Mouse (Mus musculus): Measurements from ENCODE around the gene Pus10. TPM values are rescaled to one million over a fixed set of nuclear protein-coding genes. Genes with fewer than 3 reads are reported as not detected.

Gene Pus10
- 0.07 and 0.21 TPM in 2 replicates for polyA plus RNA-seq (2012)

DNA sequence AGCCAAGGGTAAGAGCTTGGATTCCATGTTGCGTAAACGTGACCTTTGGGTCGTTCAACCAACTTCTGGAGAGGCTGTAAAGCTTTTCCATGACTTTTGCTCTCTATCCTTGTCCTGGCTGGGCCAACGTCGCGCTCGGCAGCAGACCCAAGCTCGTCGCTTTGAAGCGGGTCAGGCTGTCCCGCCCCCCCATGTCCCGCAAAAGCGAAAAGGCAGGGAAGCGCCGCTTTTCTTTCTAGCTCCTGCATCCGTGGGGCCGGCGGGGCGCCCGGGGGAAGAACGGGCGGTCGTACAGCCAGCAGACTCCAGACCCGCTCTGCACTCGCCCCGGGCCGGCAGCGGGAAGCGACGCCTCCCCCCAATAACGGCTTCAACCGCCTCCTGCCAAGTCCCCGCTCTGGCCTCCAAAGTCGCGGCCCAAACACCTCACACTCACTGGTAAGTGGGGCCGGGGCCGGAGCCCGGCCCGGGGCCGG lies at the start of gene Pus10:
Pus10 (plus strand) TSS at position 364 of the 476 bp plus-strand sequence.
- no peak for TF ChIP-seq TAL1 (IDR thresholded peaks at IDR 0.05; ENCODE audit: low read length)
- TF ChIP-seq GATA1 (IDR thresholded peaks at IDR 0.05; ENCODE audit: low read length) = no peak
- peaks cover 7% of the 10 kb centered on the region for H3K36me3 ChIP-seq (ENCODE audit: control insufficient read depth)
- peak within 1 kb of the TSS; percentile 81 for H3K4me3 ChIP-seq (replicated peaks)
- peaks cover 26% of the 10 kb centered on the region for H3K4me1 ChIP-seq (ENCODE audit: control insufficient read depth)
- H3K27me3 ChIP-seq (ENCODE audit: control insufficient read depth) = no peaks in the 10 kb centered on the region
- H3K9me3 ChIP-seq (ENCODE audit: control insufficient read depth, low read length) = no peaks in the 10 kb centered on the region

DNA sequence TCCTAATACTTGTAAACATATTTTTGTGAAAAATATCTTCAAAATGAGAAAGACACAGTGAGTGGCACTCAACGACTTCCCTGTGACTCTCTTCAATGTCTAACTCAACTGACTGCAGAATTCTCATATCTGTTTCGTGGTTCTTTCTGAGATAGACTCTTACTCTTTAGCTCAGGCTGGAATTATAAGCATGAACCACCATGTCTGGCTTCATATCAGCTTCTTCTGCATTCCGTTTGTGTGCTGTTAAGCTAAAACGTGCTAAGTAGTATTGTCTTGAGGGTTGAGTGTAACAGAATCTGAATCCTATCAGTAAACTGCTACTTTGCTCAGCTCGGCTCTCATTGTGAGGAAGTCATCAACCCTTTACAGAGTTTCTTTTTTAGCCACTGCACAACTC lies 46.5 kb upstream of the Pus10 start:
- H3K27me3 ChIP-seq (ENCODE audit: control insufficient read depth) = no peaks in the 10 kb centered on the region
- H3K4me3 ChIP-seq (replicated peaks) = no peak overlapping the region
- peaks cover 4% of the 10 kb centered on the region for H3K36me3 ChIP-seq (ENCODE audit: control insufficient read depth)
- H3K4me1 ChIP-seq (ENCODE audit: control insufficient read depth) = no peaks in the 10 kb centered on the region
- TF ChIP-seq GATA1 (IDR thresholded peaks at IDR 0.05; ENCODE audit: low read length) = no peak
- no peak for TF ChIP-seq TAL1 (IDR thresholded peaks at IDR 0.05; ENCODE audit: low read length)
- no peaks in the 10 kb centered on the region for H3K9me3 ChIP-seq (ENCODE audit: control insufficient read depth, low read length)

DNA sequence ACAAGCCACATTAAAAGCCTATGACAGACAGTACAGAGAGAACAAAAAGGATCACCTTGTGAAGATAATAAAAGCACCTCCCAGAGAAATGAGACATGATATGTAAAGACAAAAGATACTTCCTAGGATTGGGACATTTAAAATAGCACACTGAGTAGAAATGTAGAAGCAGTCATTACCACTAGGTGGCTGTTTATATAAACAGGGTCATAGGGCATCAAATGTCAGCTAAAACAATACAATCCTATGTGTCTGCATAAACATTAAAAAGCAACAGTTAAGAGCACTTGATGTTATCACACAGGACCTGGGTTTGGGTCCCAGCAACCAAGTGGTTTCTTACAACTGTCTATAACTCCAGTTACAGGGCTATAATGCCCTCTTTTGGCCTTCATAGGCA lies 34.8 kb upstream of the Pus10 start:
- Histone ChIP-seq H3K4me1 (ENCODE audit: control insufficient read depth) (peaks cover 20% of the 10 kb centered on the region), H3K36me3 (ENCODE audit: control insufficient read depth) (peaks cover 4% of the 10 kb centered on the region), H3K27me3 (ENCODE audit: control insufficient read depth) (no peaks in the 10 kb centered on the region), H3K4me3 (replicated peaks) (no peak overlapping the region), H3K9me3 (ENCODE audit: control insufficient read depth, low read length) (no peaks in the 10 kb centered on the region)
- TF ChIP-seq GATA1 (IDR thresholded peaks at IDR 0.05; ENCODE audit: low read length) (no peak), TAL1 (IDR thresholded peaks at IDR 0.05; ENCODE audit: low read length) (no peak)

DNA sequence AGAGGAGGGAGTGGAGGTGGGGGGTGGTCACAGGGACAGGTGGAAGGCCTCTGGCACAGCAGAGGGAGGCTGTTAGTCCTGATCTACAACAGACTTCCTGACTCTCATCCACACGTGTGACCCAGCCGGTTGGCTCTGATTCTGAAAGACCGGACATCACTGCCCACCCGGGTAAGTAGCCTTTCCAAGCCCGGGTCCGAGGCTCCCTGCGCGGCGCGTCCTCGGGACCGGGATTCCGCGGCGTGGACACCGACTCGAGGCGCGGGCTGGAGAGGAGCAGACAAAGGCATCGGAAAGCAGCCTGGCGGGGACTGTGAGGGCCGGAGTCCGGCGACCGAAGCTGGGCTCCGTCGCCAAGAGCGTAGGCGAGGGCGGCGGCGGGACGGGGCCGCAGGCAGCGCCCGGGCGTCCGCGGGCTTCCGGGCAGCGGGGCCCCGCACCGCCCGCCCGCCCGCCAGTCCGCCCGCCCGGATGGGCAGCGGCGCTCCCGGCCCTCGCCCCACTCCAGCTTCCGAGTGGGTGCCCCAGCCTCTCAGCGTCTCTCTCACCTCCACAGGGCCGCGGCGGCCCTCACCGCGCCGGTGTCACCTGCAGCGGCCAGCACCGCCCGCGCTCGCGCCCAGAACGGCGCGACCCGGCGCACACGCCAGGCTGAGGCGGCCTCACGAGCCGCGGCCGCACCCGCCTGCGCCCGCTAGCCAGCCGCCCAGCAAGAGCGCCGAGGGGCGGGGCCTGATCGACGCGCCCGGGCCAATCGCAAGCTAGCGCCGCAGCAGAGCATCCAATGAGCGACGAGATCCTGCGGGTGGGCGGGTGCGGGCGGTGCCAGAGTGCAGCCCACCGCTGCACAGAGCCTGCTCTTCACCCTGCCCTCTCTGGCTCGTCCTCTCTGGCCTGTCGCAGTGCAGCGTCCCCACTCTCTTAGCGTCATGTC lies 32.3 kb upstream of the Pus10 start, which contains the start of gene 0610010F05Rik:
0610010F05Rik (minus strand) TSS at position 695 of the 934 bp plus-strand sequence.
- Histone ChIP-seq H3K27me3 (ENCODE audit: control insufficient read depth) (no peaks in the 10 kb centered on the region), H3K36me3 (ENCODE audit: control insufficient read depth) (peaks cover 2% of the 10 kb centered on the region), H3K9me3 (ENCODE audit: control insufficient read depth, low read length) (no peaks in the 10 kb centered on the region), H3K4me3 (replicated peaks) (peak within 1 kb of the TSS; percentile 91), H3K4me1 (ENCODE audit: control insufficient read depth) (peaks cover 20% of the 10 kb centered on the region)
- TF ChIP-seq GATA1 (IDR thresholded peaks at IDR 0.05; ENCODE audit: low read length) = no peak
- no peak for TF ChIP-seq TAL1 (IDR thresholded peaks at IDR 0.05; ENCODE audit: low read length)

DNA sequence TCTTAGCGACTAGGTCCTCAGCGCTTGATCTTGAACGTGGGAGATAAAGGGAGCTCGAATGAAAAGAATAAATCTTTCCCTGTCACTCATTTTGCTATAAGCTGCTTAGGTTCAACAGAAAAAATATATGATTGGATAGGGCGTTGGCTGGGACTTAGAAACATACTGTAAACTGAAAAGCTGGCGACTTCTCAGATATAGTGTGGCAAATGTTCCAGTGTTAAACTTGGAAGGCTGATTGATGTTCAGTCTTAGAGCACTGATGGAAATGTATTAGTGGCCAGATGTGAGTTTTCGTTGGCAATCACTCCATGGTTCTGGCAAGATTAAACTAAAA lies 31.6 kb upstream of the Pus10 start:
- Histone ChIP-seq H3K36me3 (ENCODE audit: control insufficient read depth) (no peaks in the 10 kb centered on the region), H3K27me3 (ENCODE audit: control insufficient read depth) (no peaks in the 10 kb centered on the region), H3K4me3 (replicated peaks) (peak overlapping the region; percentile 91), H3K4me1 (ENCODE audit: control insufficient read depth) (peaks cover 20% of the 10 kb centered on the region), H3K9me3 (ENCODE audit: control insufficient read depth, low read length) (no peaks in the 10 kb centered on the region)
- TF ChIP-seq GATA1 (IDR thresholded peaks at IDR 0.05; ENCODE audit: low read length) (no peak), TAL1 (IDR thresholded peaks at IDR 0.05; ENCODE audit: low read length) (no peak)

DNA sequence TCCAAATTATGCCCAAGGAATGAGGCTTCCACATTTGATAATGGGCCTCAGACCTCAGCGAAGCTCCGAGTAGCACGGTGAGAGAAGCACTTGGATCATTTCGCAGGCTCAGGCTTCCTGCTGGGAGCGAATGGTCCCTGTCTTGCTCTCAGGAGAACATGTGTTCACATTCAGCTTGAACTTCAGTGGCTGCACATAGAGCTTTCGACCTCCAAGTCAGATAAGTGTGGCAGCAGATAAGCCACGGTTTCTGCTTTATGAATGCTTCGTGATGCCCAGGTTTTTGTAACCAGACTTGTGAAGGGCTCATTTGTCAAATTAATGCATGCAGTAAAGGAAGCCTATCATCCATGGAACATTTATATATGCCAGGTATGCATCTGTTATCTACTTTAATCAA lies 30.9 kb upstream of the Pus10 start:
- peak overlapping the region; percentile 6 for H3K4me3 ChIP-seq (replicated peaks)
- no peaks in the 10 kb centered on the region for H3K27me3 ChIP-seq (ENCODE audit: control insufficient read depth)
- H3K36me3 ChIP-seq (ENCODE audit: control insufficient read depth) = no peaks in the 10 kb centered on the region; the same call in 1 of the 2 replicates
- no peak for TF ChIP-seq TAL1 (IDR thresholded peaks at IDR 0.05; ENCODE audit: low read length)
- no peak for TF ChIP-seq GATA1 (IDR thresholded peaks at IDR 0.05; ENCODE audit: low read length)
- no peaks in the 10 kb centered on the region for H3K9me3 ChIP-seq (ENCODE audit: control insufficient read depth, low read length)
- peaks cover 20% of the 10 kb centered on the region for H3K4me1 ChIP-seq (ENCODE audit: control insufficient read depth)

DNA sequence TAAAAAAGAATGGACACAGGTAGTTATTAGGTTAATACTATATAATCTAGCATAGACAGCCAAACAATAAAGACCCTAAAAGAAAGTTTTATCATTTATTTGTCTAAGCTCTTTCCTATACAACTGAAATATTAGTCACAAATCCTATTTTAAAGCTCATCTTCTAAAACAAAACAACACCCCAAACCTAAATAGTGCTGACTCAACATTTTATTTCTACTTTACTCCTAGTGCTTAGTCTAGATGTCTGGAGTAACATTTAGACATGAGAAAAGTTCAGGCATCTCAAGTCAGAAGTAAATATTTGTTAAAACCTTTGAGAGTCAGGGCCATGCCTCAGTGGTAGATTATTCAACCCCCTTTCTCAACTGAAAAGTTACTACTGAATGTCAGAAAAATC lies 18.0 kb upstream of the Pus10 start:
- TF ChIP-seq GATA1 (IDR thresholded peaks at IDR 0.05; ENCODE audit: low read length) (no peak), TAL1 (IDR thresholded peaks at IDR 0.05; ENCODE audit: low read length) (no peak)
- H3K36me3 ChIP-seq (ENCODE audit: control insufficient read depth) = peaks cover 6% of the 10 kb centered on the region
- no peaks in the 10 kb centered on the region for H3K27me3 ChIP-seq (ENCODE audit: control insufficient read depth)
- no peaks in the 10 kb centered on the region for H3K4me1 ChIP-seq (ENCODE audit: control insufficient read depth)
- H3K4me3 ChIP-seq (replicated peaks) = no peak overlapping the region
- no peaks in the 10 kb centered on the region for H3K9me3 ChIP-seq (ENCODE audit: control insufficient read depth, low read length)

DNA sequence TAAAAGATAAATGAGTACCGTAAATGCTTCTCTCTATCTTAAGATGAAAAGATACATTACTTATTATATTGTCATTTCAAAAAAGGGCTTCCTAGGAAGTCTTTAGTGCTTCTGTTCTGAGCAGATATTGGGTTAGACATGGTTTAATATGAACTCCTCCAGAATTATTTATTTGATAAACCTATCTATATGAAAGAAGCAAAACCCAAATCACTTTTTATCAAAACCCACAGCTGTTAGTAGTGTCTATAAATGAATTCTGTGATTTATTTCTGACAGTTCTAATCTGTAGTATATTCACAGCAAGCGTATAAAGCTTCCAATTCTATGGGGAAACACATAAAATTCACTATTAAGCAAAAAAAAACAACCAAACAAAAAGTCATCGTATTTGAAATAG lies 17.6 kb upstream of the Pus10 start:
- H3K4me3 ChIP-seq (replicated peaks) = no peak overlapping the region
- TF ChIP-seq GATA1 (IDR thresholded peaks at IDR 0.05; ENCODE audit: low read length) (no peak), TAL1 (IDR thresholded peaks at IDR 0.05; ENCODE audit: low read length) (no peak)
- H3K27me3 ChIP-seq (ENCODE audit: control insufficient read depth) = no peaks in the 10 kb centered on the region
- H3K4me1 ChIP-seq (ENCODE audit: control insufficient read depth) = no peaks in the 10 kb centered on the region
- H3K36me3 ChIP-seq (ENCODE audit: control insufficient read depth) = peaks cover 6% of the 10 kb centered on the region
- H3K9me3 ChIP-seq (ENCODE audit: control insufficient read depth, low read length) = no peaks in the 10 kb centered on the region

DNA sequence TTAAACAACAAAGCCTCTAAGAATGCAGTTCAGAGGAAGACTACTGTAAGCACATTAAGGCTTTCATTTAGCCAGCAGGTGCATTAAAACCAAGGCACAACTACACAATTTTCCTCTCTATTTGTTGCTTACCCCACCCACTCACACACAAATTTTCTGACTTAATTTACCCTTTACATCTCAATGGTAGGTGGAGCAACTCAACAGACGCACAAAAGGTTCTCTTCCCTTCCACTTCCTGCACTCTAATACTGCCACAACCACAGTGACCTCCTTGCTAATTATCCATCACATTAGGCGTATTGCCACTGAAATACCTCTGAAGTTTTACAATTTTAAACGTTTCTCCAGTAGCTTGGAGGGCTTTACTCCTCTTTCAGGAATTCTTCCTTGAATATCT lies 11.8 kb upstream of the Pus10 start:
- TF ChIP-seq TAL1 (IDR thresholded peaks at IDR 0.05; ENCODE audit: low read length) (no peak), GATA1 (IDR thresholded peaks at IDR 0.05; ENCODE audit: low read length) (no peak)
- Histone ChIP-seq H3K27me3 (ENCODE audit: control insufficient read depth) (no peaks in the 10 kb centered on the region), H3K9me3 (ENCODE audit: control insufficient read depth, low read length) (no peaks in the 10 kb centered on the region), H3K4me1 (ENCODE audit: control insufficient read depth) (no peaks in the 10 kb centered on the region), H3K36me3 (ENCODE audit: control insufficient read depth) (peaks cover 4% of the 10 kb centered on the region), H3K4me3 (replicated peaks) (no peak overlapping the region)

Data from erythroblast, embryonic 14.5 days (primary cell).